Mouse (Mus musculus) 3134 (cell line): ENCODE measurements around the gene Smndc1.
A peak's percentile ranks its signal among the peaks of the same experiment; 100 is the strongest.

Experiments used
- DNase-seq: peaks from one replicate; pipeline ENCODE4 v3.0.0-alpha.2; 2011; ENCODE audit warnings: low spot score; ENCODE audit not compliant: insufficient read length; ENCODE audit errors: extremely low read depth

The Smndc1 gene

DNA sequence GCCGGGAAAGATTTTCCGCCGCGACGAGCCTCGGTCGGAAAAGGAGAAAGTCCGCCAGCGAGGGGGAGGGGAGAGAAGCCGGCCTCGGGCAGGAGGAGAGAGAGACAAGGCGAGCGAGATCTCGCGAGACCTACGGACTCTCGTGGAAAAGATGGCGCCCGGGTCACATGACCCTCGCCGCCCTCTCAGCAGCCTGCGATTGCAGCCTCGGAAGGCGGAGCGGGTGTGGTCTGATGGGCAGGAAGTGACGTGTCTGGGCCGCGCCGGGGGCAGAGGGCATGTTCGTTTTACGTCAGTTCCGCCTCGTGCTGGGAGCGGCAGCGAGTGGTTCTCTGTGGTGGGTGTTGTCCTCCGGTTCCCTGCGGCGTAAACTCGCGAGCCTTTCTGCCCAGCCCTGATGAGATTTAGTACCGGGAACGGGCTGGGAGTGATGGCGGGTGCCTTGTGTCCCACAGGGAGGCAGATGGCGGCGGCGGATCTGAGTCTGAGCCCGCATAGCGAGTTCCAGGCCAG, at the start of gene Smndc1:
Gene Smndc1, minus strand, starts transcription at position 84 of the 513 bp plus-strand sequence.
- peak; percentile 100 for DNase-seq

DNA sequence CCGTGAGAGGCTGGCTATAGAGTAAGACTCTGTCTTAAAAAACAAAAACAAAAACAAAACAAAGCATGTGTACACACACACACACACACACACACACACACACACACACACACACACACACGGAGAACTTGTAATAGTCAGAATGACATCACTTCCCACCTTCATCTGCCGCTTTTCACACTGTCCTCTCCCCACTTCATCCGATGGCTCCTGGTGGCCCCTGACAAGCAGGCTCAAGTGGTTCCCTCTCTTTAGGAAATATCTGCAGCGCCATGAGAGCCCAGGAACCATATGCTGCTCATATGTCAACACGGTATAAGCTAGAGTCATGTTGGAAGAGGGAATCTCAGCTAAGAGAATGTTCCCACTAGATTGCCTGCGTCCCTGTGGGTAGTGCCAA, 49.0 kb upstream of the Smndc1 start:
- no peak for DNase-seq

GRCm38 (mm10) chr19:53437991-53438390, 47.6 kb upstream of the Smndc1 start:
- DNase-seq = no peak

DNA sequence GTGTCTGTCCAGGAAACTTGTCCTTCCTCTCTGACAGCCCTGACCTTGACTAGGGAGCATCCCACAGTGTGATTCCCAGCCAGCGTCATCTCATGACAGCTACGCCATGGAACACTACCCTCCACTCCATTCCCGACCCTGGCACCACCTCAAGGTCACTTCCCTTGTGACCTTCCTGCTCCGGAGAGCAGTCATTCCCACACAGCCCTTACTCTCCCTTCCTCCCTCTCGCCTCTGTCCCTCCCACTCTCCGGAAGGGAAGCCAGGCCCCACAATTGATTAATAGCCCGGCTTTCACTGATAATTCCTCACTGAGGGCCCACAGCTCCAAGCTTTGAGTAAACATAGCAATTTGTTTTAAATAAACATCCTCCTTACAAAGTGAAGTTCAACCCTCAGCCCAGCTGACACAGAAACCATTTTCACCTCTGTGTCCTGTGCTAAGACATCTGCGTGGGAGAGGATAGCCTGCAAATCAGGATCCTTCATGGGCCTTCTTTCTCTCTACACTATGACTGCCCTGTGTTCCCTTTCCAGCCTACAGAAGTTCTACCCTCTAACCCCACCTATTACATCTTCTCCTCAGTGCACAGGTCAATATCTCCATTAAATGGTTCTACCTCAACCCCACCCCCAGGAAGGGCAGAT, 47.1 kb upstream of the Smndc1 start:
- DNase-seq = no peak

- peak; percentile 65 for DNase-seq
Measured at GRCm38 (mm10) chr19:53433949-53434689, 43.7 kb upstream of the Smndc1 start.

GRCm38 (mm10) chr19:53431003-53431402, 40.6 kb upstream of the Smndc1 start:
- DNase-seq = no peak

DNA sequence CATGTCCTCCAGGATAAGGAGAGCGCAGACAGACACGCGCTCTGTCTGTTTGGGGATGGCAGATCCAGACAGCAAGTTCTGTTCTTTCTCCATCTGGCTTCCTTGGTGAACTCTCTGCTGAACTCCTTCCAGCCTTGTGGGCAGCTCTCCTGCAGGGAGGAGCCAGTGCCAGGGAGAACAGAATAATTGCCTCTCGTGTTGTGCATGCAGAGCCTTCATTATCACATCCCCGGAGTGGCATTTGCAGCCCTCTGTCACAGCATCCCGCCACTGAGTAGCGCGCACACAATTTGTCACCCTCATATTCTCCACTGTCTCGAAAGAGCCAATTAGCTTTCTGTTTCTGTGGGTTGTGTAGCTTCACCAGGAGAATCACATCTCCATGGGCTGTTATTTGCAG, 40.0 kb upstream of the Smndc1 start:
- no peak for DNase-seq

GRCm38 (mm10) chr19:53427817-53428216, 37.4 kb upstream of the Smndc1 start:
- DNase-seq = no peak

- no peak for DNase-seq
Measured at GRCm38 (mm10) chr19:53427346-53427745, 37.0 kb upstream of the Smndc1 start.

GRCm38 (mm10) chr19:53425824-53426223, 35.4 kb upstream of the Smndc1 start:
- DNase-seq = no peak

- no peak for DNase-seq
Measured at GRCm38 (mm10) chr19:53424629-53425028, 34.3 kb upstream of the Smndc1 start.

- no peak for DNase-seq
Measured at GRCm38 (mm10) chr19:53423816-53424465, 33.6 kb upstream of the Smndc1 start.

DNA sequence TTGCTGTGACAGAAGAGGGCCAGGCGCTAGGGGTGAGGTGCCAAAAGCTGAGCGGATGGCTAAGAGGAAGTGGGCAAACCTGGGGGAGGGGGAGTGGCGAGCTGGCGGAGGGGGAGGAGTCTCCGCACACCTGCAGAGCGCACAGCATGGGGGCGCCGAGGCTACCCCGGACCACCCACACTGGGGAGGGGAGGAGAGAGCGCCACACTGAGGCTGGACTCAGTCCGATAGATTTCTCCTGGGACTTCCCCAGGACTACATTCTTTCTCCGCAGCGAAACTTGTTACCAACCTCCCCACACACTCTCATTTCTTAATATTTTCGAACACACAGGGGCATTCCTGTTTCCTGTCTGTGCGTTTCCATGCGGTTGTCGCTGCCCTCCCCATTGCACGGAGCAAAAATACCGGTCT, 33.0 kb upstream of the Smndc1 start:
- DNase-seq = no peak

DNA sequence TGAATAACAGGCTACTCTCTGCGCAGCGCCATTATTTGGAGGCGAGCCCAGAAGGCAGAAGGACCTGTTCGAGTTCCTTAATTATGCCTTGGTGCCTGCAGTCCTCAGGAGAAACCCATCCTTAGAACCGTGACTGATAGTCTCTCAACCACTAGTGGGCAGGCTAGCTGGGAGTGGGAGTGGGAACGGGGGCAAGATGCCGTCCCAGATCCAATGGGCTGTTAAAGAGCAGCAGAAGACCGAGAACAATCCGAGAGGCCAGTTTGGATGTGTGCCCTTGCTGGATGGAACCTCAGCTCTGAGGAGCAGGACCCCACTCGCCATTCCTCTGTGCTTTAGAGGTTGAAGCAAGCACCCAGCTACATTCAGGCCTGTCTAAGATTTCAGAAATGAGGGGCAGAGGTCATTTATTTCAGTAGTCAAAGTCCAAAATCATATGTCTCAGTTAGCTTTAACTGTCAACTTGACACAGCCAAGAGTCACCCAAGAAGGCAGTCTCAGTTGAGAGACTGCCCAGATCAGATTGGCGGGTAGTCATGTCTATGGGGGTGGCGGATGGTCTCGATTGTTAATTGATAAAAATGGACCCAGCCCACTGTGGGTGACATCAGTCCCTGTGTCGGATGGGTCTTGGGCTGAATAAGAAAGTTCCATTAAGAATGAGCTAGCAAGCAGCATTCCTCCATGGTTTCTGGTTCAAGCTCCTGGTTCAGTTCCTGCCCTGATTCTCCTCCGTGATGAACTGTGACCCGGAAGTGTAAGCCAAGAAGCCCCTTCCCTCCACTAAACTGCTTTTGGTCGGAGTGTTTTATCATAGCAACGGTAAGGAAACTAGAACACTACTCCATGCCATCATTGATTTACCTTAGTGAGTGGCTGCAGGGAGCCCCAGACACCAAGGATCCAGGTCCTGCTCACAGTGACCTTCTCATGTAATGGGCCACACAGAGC, 32.3 kb upstream of the Smndc1 start:
- DNase-seq = no peak

DNA sequence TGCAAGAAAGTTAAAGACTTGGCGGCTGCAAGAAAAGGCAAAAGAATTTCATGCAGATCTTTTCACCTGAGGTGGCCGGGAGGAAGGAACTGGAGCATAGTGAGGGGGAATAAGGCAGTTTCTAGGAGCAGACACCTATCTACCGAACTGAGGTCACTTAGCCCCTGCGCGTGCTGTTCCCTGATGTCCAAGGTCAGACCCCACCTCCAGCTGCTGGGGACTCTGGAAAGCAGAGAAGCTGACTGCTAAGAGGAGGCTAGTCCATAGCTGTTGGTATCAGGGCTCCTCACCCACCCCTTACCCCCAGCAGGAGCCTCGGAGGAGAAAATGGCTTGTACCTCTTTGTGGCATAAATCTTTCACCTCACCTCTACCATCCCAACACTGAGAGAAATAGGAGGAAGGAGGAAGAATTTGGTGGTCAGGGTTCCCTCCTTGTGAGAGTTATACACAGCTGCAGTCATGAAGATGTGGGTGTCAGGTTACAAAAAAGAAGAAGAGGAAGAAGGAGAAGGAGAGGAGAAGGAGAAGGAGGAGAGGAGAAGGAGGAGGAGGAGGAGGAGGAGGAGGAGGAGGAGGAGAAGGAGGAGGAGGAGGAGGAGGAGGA, 31.3 kb upstream of the Smndc1 start:
- no peak for DNase-seq

DNA sequence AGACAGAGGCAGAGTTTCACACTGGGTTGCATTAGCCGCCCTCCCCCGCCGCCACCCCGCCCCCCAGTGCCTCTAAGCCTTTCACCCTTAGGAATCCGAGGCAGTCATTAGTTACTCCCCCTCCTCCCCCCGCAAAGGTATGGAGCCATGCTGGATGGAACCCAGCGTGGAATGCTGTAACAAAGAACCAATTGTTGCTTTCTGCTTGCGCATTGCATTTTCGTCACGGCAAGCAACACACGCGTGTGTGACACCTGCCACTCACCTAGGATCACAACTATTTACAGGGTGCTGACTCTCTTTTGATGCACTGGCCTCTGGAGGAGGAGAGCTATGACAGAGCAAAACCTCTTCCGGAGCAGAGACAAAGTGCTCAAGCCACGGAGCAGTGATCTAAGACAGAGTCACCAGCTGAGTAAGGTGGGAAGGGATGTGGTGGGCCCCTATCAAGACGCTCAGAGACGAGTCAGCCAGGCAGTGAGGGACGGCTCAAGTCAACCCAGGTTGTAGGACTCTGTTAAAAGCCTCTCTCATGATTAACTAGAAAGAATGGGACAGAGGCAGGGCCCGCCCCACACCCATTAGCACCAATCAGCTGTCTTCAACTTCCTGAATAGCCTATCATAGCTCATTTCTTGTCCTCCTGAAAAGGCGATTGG, 30.7 kb upstream of the Smndc1 start:
- peak; percentile 74 for DNase-seq

DNA sequence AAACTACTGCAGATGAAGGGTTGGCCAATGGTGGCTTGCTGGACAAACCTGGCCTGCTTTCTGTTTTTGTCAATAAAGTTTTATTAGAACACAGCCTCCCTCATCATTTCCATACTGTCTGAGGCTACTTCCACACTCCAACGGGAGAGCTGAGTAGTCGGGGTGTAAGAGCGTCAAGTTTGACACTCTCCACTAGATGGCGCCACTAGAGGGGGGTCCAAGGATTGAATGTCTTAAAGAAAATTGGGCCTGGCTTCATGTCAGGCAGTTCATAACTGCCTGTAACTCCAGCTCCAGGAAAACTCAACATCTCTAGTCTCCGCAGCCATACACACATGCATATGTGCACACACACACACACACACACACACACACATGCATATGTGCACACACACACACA, 29.5 kb upstream of the Smndc1 start:
- peak; percentile 38 for DNase-seq

DNA sequence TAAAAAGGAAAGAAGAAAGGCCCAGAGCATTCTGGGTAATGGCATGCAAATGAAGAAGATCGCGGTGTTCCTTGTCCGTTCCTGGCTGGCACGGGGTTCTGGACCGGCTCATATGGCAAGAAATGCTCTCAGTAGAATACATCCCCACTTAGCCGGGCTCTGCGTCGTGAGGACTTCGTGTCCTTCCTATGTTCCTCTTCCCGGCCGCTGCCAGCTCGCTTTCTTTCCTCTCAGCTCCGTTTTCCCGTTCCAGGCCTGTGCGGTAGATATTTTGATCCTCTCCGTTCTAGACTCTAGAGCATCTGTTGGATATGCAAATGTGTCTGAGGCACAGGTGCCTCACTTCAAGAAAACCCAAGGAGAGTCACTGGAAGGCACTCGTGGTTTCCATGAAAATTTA, 24.8 kb upstream of the Smndc1 start:
- DNase-seq = no peak

DNA sequence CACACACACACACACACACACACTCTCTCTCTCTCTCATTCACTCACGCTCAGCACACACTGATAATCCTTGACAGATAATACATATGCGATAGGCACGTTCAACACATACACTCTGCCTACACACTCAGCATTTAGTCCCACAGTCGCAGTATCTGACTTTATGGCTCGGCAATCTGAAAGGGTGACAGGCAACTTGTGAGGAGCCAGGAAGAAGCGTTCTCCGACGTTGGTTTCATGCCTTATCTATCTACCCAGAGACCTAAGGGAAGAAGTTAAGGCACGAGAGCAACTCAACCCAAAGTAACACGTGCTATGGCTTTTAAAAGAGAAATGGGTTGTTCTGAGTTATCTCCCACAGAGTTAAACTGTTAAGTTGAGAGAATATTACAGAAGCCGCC, 24.3 kb upstream of the Smndc1 start:
- no peak for DNase-seq
